Comparison of ENCODE assay signal across 10 mouse cellular contexts in the genomic region with DNA sequence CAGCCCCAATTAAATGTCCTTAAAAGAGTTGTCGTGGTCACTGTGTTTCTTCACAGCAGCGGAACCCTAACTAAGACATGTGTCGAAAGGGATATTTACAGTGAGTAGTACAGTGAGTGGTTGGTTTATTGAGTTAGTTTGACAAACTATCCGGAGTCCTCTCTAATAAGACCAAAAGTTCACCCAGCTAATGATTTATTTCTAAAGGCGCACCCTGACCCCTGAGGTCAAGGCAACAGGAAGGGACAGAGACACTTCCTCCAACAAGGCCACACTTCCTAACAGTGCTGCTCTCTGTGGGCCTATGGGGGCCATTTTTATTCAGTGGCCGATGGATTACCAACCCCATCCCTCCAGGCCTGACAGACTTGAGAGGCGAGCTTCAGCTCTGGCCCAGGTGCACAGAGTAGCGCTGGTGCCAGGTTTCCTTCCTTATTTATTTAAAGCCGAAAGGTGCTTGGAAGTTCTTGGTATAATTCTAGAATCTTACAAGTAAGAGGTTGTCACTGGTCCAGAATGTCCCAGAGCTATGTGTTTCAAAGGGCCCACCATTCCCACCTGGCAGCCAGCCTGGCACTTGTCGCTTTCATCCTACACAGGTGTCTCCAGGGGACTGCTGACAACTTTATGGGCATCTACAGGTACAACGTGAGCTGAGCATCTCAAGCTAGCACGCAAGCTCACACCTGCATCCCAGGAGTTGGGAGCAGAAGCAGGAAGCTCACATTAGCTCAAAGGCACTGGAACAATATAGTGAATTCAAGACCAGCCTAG. TPM values are rescaled to one million over a fixed set of nuclear protein-coding genes. Genes with fewer than 3 reads are reported as not detected.
DNase-seq lines count a peak whose midpoint lies in the region; ATAC-seq and TF ChIP-seq lines count a peak whose summit lies in the region.
"Had no signal": no experiment of that assay in that cellular context is flagged by ENCODE, and none has a peak within 500 bp of the region (broad histone marks: within the 10 kb centered on the region; RNA-seq: fewer than 3 reads in every experiment).

No protein-coding gene starts in this region.

- H3K27ac ChIP-seq in layer of hippocampus, adult 2 months: peak overlapping the region; percentile 61; the same call in 1 of the 2 replicates
- peak overlapping the region; percentile 28; the same call in 1 of the 2 replicates for H3K27ac ChIP-seq in intestine, postnatal 0 days (ENCODE audit: low read depth, low read length)
- H3K27ac ChIP-seq in small intestine, adult 2 months (ENCODE audit: insufficient read depth, low read depth, low read length): 0 out of 2 replicates have a peak overlapping the region, but pooled peaks have one; percentile 4

- H3K27me3 ChIP-seq in intestine, postnatal 0 days (replicated peaks; ENCODE audit: control insufficient read depth, insufficient read depth, low read length): no peaks in the 10 kb centered on the region
- H3K27me3 ChIP-seq in small intestine, adult 2 months (ENCODE audit: control insufficient read depth, insufficient read depth, low read length): no peaks in the 10 kb centered on the region

- H3K9me3 ChIP-seq in intestine, postnatal 0 days (ENCODE audit: control insufficient read depth): no peaks in the 10 kb centered on the region

- ATAC-seq in intestine, postnatal 0 days: no peak
- no peak for ATAC-seq in CD4-positive, CD25-positive, alpha-beta regulatory T cell, adult 4 months

- TF ChIP-seq CTCF in layer of hippocampus, adult 2 months (conservative IDR thresholded peaks at IDR 0.05): no peak
- TF ChIP-seq CTCF in intestine, postnatal 0 days (IDR thresholded peaks at IDR 0.05; ENCODE audit: low read depth): no peak
- no peak for TF ChIP-seq CTCF in small intestine, adult 2 months (IDR thresholded peaks at IDR 0.05; ENCODE audit: extremely low read depth, insufficient read length, insufficient replicate concordance, low read depth, low read length)

- WGBS in intestine, postnatal 0 days: 71% methylated on average over 12 of the region's 12 CpGs
- 43% methylated on average over 12 of the region's 12 CpGs for WGBS in small intestine, adult 2 months

- no peaks in the 10 kb centered on the region for H3K36me3 ChIP-seq in intestine, postnatal 0 days (ENCODE audit: control insufficient read depth, insufficient read depth)
- H3K36me3 ChIP-seq in small intestine, adult 2 months (ENCODE audit: control insufficient read depth, insufficient read depth, low read length): no peaks in the 10 kb centered on the region

- H3K9ac ChIP-seq in intestine, postnatal 0 days (ENCODE audit: low read depth, low read length): no peak overlapping the region

- H3K4me3 ChIP-seq in layer of hippocampus, adult 2 months: no peak overlapping the region
- H3K4me3 ChIP-seq in intestine, postnatal 0 days (ENCODE audit: low read depth, low read length): no peak overlapping the region
- H3K4me3 ChIP-seq in small intestine, adult 2 months (ENCODE audit: low read depth, low read length): no peak overlapping the region

- DNase-seq in layer of hippocampus, adult 2 months (ENCODE audit: low spot score in 2 of 2): no peak
- no peak for DNase-seq in layer of hippocampus, adult 9-11 months
- DNase-seq in fat pad, adult 2 months (ENCODE audit: extremely low read depth, low read depth, low spot score): peak; percentile 74
- DNase-seq in left cerebral cortex, adult 9 months (ENCODE audit: low spot score in 2 of 2): no peak
- DNase-seq: adrenal gland, adult 2 months; heart, postnatal 14 days; lung, adult 18-20 months had no signal

- no peak for TF ChIP-seq POLR2A in small intestine, adult 2 months (IDR thresholded peaks at IDR 0.05; ENCODE audit: low read depth, low read length)

- 0 out of 2 replicates have a peak, but pooled peaks cover 6% of the 10 kb centered on the region for H3K4me1 ChIP-seq in intestine, postnatal 0 days (replicated peaks; ENCODE audit: control insufficient read depth, insufficient read depth, low read length)
- peaks cover 34% of the 10 kb centered on the region for H3K4me1 ChIP-seq in small intestine, adult 2 months (ENCODE audit: control insufficient read depth, insufficient read depth, insufficient read length, low read length)

- no peak overlapping the region for H3K4me2 ChIP-seq in intestine, postnatal 0 days (replicated peaks; ENCODE audit: low read depth)

RNA-seq across cellular contexts. Expression of a gene that starts 16.3 kb away (rescaled TPM):
- total RNA-seq in layer of hippocampus, adult 2 months (2021): 10 to 100 TPM; 20.1 to 20.6 TPM
- 13.2 and 13.7 TPM in 2 replicates for polyA plus RNA-seq in intestine, postnatal 0 days (2015; fragmentation: Nextera tagmentation; extraction: Ambion mirVana)
- 9.2 and 11.1 TPM in 2 replicates for polyA plus RNA-seq in small intestine, adult 2 months (2012; rRNA removed)
- polyA plus RNA-seq in CD4-positive, CD25-positive, alpha-beta regulatory T cell, adult 4 months (2017; shearing (Covaris generic)): 10 to 100 TPM in 1 of 2 experiments, 1 to 10 TPM in 1; 6.0 to 11.5 TPM

Comparison
In these comparisons a context has a peak if more than half of its experiments do, and no peak if none do; other contexts are left out.
1. H3K27ac ChIP-seq: peak in every context shown above with its lines; median percentile 61 in layer of hippocampus, adult 2 months; 28 in intestine, postnatal 0 days; 4 in small intestine, adult 2 months.